Mouse (Mus musculus): Measurements from ENCODE around the gene Myrfl.

The Myrfl gene

DNA sequence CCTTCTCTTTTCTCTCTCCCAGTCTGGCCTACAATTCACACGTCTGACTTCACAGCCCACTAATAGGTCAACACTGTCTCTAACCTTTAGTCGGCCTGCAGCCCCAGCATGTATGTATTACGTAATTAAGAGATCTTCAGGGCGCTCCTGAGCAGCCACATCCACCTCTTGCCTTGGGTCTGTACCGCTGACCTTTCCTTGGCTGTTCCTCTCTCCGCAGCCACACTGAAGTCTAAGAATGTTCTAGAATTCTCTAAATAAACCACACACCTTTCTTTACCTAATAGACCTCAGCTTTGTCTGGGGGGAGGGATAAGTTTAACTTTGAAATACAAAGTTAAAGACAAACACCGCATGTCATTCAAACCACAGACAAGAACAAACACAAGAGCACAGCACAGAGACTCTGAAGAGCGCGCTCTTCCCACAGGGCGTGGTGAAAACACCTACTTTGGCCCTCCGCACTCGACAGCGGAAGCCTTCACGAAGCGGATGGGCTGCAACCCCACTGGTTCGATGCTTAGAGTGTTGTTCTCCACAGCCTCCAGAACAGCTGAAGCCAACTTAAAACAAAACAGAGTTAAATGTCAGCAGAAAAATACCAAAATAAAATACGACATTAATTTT lies 17.0 kb upstream of the Myrfl start:
- DNase-seq (ENCODE audit: low spot score in 2 of 2), result no peak

- DNase-seq (ENCODE audit: low spot score in 2 of 2), result no peak
Observed at GRCm38 (mm10) chr10:116912850-116913249, 16.1 kb upstream of the Myrfl start.

GRCm38 (mm10) chr10:116908901-116909642 lies 12.4 kb upstream of the Myrfl start:
- DNase-seq (ENCODE audit: low spot score in 2 of 2), result no peak

- DNase-seq (ENCODE audit: low spot score in 2 of 2), result no peak
Observed at GRCm38 (mm10) chr10:116906794-116907193, 10.1 kb upstream of the Myrfl start.

GRCm38 (mm10) chr10:116904503-116904908 lies 7.8 kb upstream of the Myrfl start:
- DNase-seq (ENCODE audit: low spot score in 2 of 2), result no peak

- no peak for DNase-seq (ENCODE audit: low spot score in 2 of 2)
Observed at GRCm38 (mm10) chr10:116895108-116895833, 1.4 kb downstream of the Myrfl start.

DNA sequence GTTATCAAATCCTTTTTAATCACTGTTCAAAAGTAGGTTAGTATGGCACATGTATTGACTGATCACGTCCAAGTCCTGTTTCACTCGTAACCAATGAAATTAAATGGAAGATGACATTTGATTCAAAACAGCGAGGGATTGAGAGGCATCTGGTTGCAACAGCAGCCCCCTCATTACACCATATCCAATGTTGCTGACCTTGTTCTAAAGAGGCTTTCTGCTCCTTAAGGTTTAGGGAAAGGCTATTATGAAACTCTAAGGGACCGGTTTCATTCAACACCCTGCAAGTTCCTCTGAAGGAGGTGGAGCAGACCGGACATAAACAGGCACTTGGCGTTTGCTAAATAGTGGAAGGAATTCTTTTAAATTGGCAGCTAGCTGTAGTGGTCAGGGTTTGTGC lies 2.2 kb downstream of the Myrfl start:
- DNase-seq (ENCODE audit: low spot score in 2 of 2), result no peak

GRCm38 (mm10) chr10:116893753-116894152 lies 3.0 kb downstream of the Myrfl start:
- peak in 1 of 2 experiments; percentile 22 for DNase-seq (ENCODE audit: low spot score in 2 of 2)

- no peak for DNase-seq (ENCODE audit: low spot score in 2 of 2)
Observed at GRCm38 (mm10) chr10:116890587-116890986, 6.1 kb downstream of the Myrfl start.

- DNase-seq (ENCODE audit: low spot score in 2 of 2), result no peak
Observed at GRCm38 (mm10) chr10:116884552-116884951, 12.2 kb downstream of the Myrfl start.

DNA sequence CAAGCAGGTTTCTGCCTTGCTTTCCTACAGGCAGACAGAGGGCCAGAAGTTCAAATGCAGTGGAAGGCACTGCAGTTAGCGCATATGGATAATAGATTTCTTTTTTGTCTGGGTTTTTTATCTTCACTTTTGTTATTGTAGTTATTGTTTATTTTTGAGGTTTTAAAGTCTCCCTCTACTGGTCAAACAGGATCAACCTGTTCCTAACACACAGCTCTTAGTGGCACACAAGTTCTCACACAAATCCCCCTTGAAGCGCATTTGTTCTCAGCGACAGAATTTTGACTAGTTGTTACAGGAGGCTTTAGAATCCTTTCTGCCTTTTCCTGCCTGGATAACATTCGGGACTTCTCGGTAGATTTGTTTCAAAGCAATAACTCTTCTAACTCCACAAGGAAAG lies 13.2 kb downstream of the Myrfl start:
- no peak for DNase-seq (ENCODE audit: low spot score in 2 of 2)

DNA sequence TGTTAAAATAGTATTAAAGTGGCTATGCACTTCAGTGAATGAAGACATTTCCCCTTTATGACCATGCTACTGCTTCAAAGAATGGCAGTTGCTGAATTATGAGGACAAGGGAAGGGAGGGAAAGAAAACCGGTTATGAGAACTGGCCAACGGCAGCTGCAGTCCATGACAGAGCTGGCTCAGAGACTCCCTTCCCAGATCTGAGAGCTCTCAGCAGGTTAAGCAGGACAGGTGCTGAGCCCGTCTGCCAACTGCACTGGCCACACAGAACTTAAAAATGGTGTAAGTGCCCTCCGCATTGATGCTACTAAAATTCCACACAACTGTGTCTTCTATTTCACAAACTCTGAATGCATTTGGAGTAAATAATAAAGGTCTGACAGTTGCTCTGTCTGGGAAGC lies 19.3 kb downstream of the Myrfl start:
- no peak for DNase-seq (ENCODE audit: low spot score in 2 of 2)

GRCm38 (mm10) chr10:116874490-116874889 lies 22.2 kb downstream of the Myrfl start:
- DNase-seq (ENCODE audit: low spot score in 2 of 2), result no peak

DNA sequence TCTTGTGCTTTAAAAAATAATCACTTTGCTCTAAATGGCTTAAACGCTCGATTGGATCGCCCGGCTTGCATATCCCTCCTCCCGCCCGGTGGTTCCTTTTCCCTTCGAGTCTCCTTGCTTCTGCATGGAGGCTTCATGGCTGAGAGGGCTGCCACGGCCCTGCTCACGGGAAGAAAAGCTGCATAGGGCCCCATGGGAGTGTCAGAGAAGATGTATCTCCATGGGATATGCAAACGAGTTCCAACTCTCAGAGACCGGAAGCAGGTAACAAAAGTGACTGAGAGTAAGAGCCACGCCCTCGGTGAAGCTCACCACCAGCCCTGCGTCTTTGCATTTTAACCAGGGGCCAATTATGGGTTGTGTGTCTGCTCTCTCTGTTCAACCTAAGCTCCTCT lies 24.7 kb downstream of the Myrfl start:
- DNase-seq (ENCODE audit: low spot score in 2 of 2), result no peak

DNA sequence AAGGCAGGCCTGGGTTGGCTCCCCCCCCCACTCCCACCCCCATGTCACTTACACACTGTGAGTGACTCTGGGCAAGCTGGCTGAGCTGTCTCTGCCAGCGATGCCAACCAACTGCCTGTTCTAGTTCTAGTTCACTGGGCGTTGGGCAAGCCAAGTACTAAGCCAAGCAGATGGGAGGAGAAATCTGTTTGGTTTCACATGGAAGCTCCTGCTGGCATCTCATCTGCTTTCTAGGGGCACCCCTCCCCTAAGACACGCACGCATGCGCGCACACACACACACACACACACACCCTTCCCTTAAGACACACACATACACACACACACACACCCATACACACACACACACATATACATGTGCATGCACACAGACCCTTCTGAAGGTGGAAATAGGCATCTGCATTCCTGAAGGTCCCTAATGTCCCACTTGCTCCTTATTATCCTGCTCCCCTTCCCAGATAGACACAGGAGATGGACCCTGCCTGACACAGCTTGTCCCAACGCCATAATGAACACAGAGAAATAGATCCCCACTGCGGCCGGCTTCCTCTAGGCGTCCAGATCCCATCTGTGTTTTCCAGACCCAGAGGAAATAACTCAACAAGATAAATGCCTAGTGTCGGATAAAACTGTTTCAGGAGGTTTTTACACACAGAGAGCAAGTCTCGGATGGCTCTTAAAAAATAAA lies 25.2 kb downstream of the Myrfl start:
- DNase-seq (ENCODE audit: low spot score in 2 of 2), result peak in 1 of 2 experiments; percentile 17

- DNase-seq (ENCODE audit: low spot score in 2 of 2), result no peak
Observed at GRCm38 (mm10) chr10:116870819-116871218, 25.9 kb downstream of the Myrfl start.

GRCm38 (mm10) chr10:116853159-116853845 lies 43.4 kb downstream of the Myrfl start:
- DNase-seq (ENCODE audit: low spot score in 2 of 2), result no peak

- peak; percentile 56 to 87 for DNase-seq (ENCODE audit: low spot score in 2 of 2)
Observed at GRCm38 (mm10) chr10:116848749-116849473, 47.8 kb downstream of the Myrfl start.

- DNase-seq (ENCODE audit: low spot score in 2 of 2), result no peak
Observed at GRCm38 (mm10) chr10:116841551-116841950, 55.2 kb downstream of the Myrfl start.

GRCm38 (mm10) chr10:116830676-116831075 lies 66.0 kb downstream of the Myrfl start:
- DNase-seq (ENCODE audit: low spot score in 2 of 2), result no peak

DNA sequence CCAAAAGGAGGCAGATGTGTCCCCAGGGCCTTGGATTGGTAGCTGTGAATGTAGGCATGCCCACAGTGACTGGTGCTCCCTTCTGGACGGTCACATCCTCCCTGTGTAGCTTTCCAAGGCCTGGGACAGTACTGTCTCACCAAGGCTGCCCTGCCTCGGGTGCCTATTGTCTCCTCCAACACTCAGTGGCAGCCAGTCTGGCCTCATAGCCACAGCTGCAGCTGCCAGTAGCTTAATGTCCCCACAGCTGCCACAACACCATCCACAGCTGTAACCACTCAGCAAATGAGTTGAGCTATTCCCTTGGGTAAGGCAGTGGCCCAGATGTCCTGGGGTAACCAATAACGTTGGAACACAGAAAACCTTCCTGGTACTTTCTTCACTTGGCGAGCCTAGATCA lies 68.6 kb downstream of the Myrfl start:
- DNase-seq (ENCODE audit: low spot score in 2 of 2), result no peak
